Mouse (Mus musculus) liver, adult 2 months (tissue): Measurements from ENCODE around the gene Slc4a10.

Experiments
- CTCF ChIP-seq: fragments of 200-500 bp; IDR thresholded peaks from 2 replicates; pipeline ENCODE4 v1.5.1; 2011; ENCODE audit warnings: low read depth, low read length, control low read depth
- POLR2A ChIP-seq: fragments of 200-500 bp; IDR thresholded peaks from 2 replicates; pipeline ENCODE4 v1.6.1; 2011; ENCODE audit warnings: low read length, control low read depth; ENCODE audit not compliant: insufficient read depth; ENCODE audit errors: extremely low read depth

GRCm38 (mm10) chr2:62337086-62337485 lies 290.8 kb downstream of the Slc4a10 start:
- TF ChIP-seq CTCF (no peak), POLR2A (no peak)
